11 mouse cellular contexts compared by ENCODE assay signal in genomic region chr10:94549511-94550232, GRCm38 (mm10).
DNase-seq lines count a peak whose midpoint lies in the region; ATAC-seq and TF ChIP-seq lines count a peak whose summit lies in the region.
"Had no signal": no experiment of that assay in that cellular context is flagged by ENCODE, and none has a peak within 500 bp of the region (broad histone marks: within the 10 kb centered on the region; RNA-seq: fewer than 3 reads in every experiment).

No protein-coding gene starts in this region.

- peaks cover 4% of the 10 kb centered on the region for H3K36me3 ChIP-seq in C2C12 (ENCODE audit: control insufficient read depth, insufficient read depth)
- H3K36me3 ChIP-seq: embryonic facial prominence, embryonic 13.5 days; hindbrain, embryonic 10.5 days; liver, embryonic 13.5 days had no signal

- peak; percentile 20; the same call in 1 of the 2 replicates for ATAC-seq in common myeloid progenitor, adult 5-6 weeks (replicated peaks; ENCODE audit: low read depth, poor library complexity, severe bottlenecking)
- ATAC-seq in erythroblast, adult 5-6 weeks (replicated peaks; ENCODE audit: low FRiP score, poor library complexity, severe bottlenecking) = no peak

- H3K79me3 ChIP-seq in C2C12 (ENCODE audit: low read depth) = peaks cover 12% of the 10 kb centered on the region

- peaks cover 46% of the 10 kb centered on the region for H3K79me2 ChIP-seq in C2C12 (ENCODE audit: control insufficient read depth, insufficient read depth)

- H3K27me3 ChIP-seq in C2C12 (ENCODE audit: control insufficient read depth, insufficient read depth, insufficient read length) = no peaks in the 10 kb centered on the region
- H3K27me3 ChIP-seq: embryonic facial prominence, embryonic 13.5 days; liver, embryonic 13.5 days had no signal

- no peak overlapping the region for H3ac ChIP-seq in C2C12 (ENCODE audit: control insufficient read depth, insufficient read length, low read depth)

- H3K4me3 ChIP-seq in C2C12 (ENCODE audit: insufficient read depth, poor library complexity, severe bottlenecking) = no peak overlapping the region
- H3K4me3 ChIP-seq: embryonic facial prominence, embryonic 13.5 days; hindbrain, embryonic 10.5 days; liver, embryonic 13.5 days had no signal

- DNase-seq in heart, adult 11 months = peak; percentile 95
- no peak for DNase-seq in heart, postnatal 25 days (ENCODE audit: low spot score)
- DNase-seq in kidney, postnatal 4 days = peak; percentile 43 to 50
- DNase-seq in spleen, adult 12 weeks (ENCODE audit: low spot score) = no peak
- no peak for DNase-seq in left cerebral cortex, adult 11 months (ENCODE audit: low spot score)
- DNase-seq: liver, embryonic 13.5 days had no signal

- intact Hi-C loops in heart, postnatal 25 days (cut with DNase I) = no loop called here

- TF ChIP-seq CTCF in C2C12 (IDR thresholded peaks at IDR 0.05; ENCODE audit: control insufficient read depth, insufficient read depth, insufficient read length) = no peak

TF ChIP-seq in C2C12, 6 proteins besides CTCF, POLR2A, EP300 and RAD21:
- TF ChIP-seq FOSL1 (IDR thresholded peaks at IDR 0.05; ENCODE audit: insufficient read depth, low read length, poor library complexity, severe bottlenecking) = no peak
- TF ChIP-seq MYOD1 (IDR thresholded peaks at IDR 0.05; ENCODE audit: control insufficient read depth, insufficient read length, low read depth) = peak; percentile 86
- no peak for TF ChIP-seq USF1 (IDR thresholded peaks at IDR 0.05; ENCODE audit: low read depth)
- no peak for TF ChIP-seq MAX (IDR thresholded peaks at IDR 0.05)
- no peak for TF ChIP-seq CEBPB (IDR thresholded peaks at IDR 0.05; ENCODE audit: low read depth)
- TF ChIP-seq MYOG (IDR thresholded peaks at IDR 0.05; ENCODE audit: control insufficient read depth, extremely low read depth, insufficient read length) = no peak
TF ChIP-seq in C2C12: peak in this region for 1.

Comparison
In these comparisons a context has a peak if more than half of its experiments do, and no peak if none do; other contexts are left out.
1. DNase-seq: peak in heart, adult 11 months (single experiment) and kidney, postnatal 4 days (2 of 2); none in heart, postnatal 25 days (single experiment), spleen, adult 12 weeks (single experiment) and left cerebral cortex, adult 11 months (single experiment).